Mouse (Mus musculus): ENCODE results near the gene Kcnk13. TPM values are rescaled to one million over a fixed set of nuclear protein-coding genes. Genes with fewer than 3 reads are reported as not detected.

Kcnk13 gene
- polyA plus RNA-seq, 1 experiment: not detected

- no peaks in the 10 kb centered on the region for H3K27me3 ChIP-seq (ENCODE audit: control insufficient read depth, insufficient read depth, low read length, poor library complexity, severe bottlenecking)
- no peak overlapping the region for H3K4me3 ChIP-seq (ENCODE audit: low read depth, low read length)
- no peaks in the 10 kb centered on the region; the same call in 1 of the 2 replicates for H3K9me3 ChIP-seq (replicated peaks; ENCODE audit: control insufficient read depth, insufficient read depth, low read length, poor library complexity, severe bottlenecking)
- no peaks in the 10 kb centered on the region for H3K36me3 ChIP-seq (ENCODE audit: control insufficient read depth, insufficient read depth, low read length, poor library complexity, severe bottlenecking)
- H3K4me1 ChIP-seq (ENCODE audit: control insufficient read depth, insufficient read depth, low read length): no peaks in the 10 kb centered on the region
- TF ChIP-seq EP300 (IDR thresholded peaks at IDR 0.05; ENCODE audit: insufficient read depth, low read depth, low read length) (no peak), POLR2A (IDR thresholded peaks at IDR 0.05; ENCODE audit: insufficient read depth, low read length) (no peak), CTCF (IDR thresholded peaks at IDR 0.05; ENCODE audit: low read depth, low read length) (no peak)
- no peak overlapping the region for H3K27ac ChIP-seq (ENCODE audit: insufficient read depth, low read length)
- no peak overlapping the region for H3K9ac ChIP-seq (ENCODE audit: low read depth, poor library complexity, severe bottlenecking)
Measured at GRCm38 (mm10) chr12:100006681-100007080, 42.4 kb downstream of the Kcnk13 start.

GRCm38 (mm10) chr12:100012839-100013238 is 48.5 kb downstream of the Kcnk13 start:
- no peaks in the 10 kb centered on the region for H3K4me1 ChIP-seq (ENCODE audit: control insufficient read depth, insufficient read depth, low read length)
- no peak overlapping the region for H3K27ac ChIP-seq (ENCODE audit: insufficient read depth, low read length)
- H3K9ac ChIP-seq (ENCODE audit: low read depth, poor library complexity, severe bottlenecking): no peak overlapping the region
- no peaks in the 10 kb centered on the region for H3K27me3 ChIP-seq (ENCODE audit: control insufficient read depth, insufficient read depth, low read length, poor library complexity, severe bottlenecking)
- H3K9me3 ChIP-seq (replicated peaks; ENCODE audit: control insufficient read depth, insufficient read depth, low read length, poor library complexity, severe bottlenecking): no peaks in the 10 kb centered on the region; the same call in 1 of the 2 replicates
- TF ChIP-seq POLR2A (IDR thresholded peaks at IDR 0.05; ENCODE audit: insufficient read depth, low read length): no peak
- no peak for TF ChIP-seq CTCF (IDR thresholded peaks at IDR 0.05; ENCODE audit: low read depth, low read length)
- no peak for TF ChIP-seq EP300 (IDR thresholded peaks at IDR 0.05; ENCODE audit: insufficient read depth, low read depth, low read length)
- no peaks in the 10 kb centered on the region for H3K36me3 ChIP-seq (ENCODE audit: control insufficient read depth, insufficient read depth, low read length, poor library complexity, severe bottlenecking)
- no peak overlapping the region for H3K4me3 ChIP-seq (ENCODE audit: low read depth, low read length)

- Histone ChIP-seq H3K9me3 (replicated peaks; ENCODE audit: control insufficient read depth, insufficient read depth, low read length, poor library complexity, severe bottlenecking) (no peaks in the 10 kb centered on the region; the same call in 1 of the 2 replicates), H3K27ac (ENCODE audit: insufficient read depth, low read length) (no peak overlapping the region), H3K36me3 (ENCODE audit: control insufficient read depth, insufficient read depth, low read length, poor library complexity, severe bottlenecking) (no peaks in the 10 kb centered on the region), H3K4me1 (ENCODE audit: control insufficient read depth, insufficient read depth, low read length) (no peaks in the 10 kb centered on the region), H3K27me3 (ENCODE audit: control insufficient read depth, insufficient read depth, low read length, poor library complexity, severe bottlenecking) (no peaks in the 10 kb centered on the region), H3K9ac (ENCODE audit: low read depth, poor library complexity, severe bottlenecking) (no peak overlapping the region), H3K4me3 (ENCODE audit: low read depth, low read length) (no peak overlapping the region)
- TF ChIP-seq EP300 (IDR thresholded peaks at IDR 0.05; ENCODE audit: insufficient read depth, low read depth, low read length) (no peak), CTCF (IDR thresholded peaks at IDR 0.05; ENCODE audit: low read depth, low read length) (no peak), POLR2A (IDR thresholded peaks at IDR 0.05; ENCODE audit: insufficient read depth, low read length) (no peak)
Measured at GRCm38 (mm10) chr12:100015146-100015545, 50.8 kb downstream of the Kcnk13 start.

GRCm38 (mm10) chr12:100017709-100018108 is 53.4 kb downstream of the Kcnk13 start:
- Histone ChIP-seq H3K36me3 (ENCODE audit: control insufficient read depth, insufficient read depth, low read length, poor library complexity, severe bottlenecking) (no peaks in the 10 kb centered on the region), H3K9me3 (replicated peaks; ENCODE audit: control insufficient read depth, insufficient read depth, low read length, poor library complexity, severe bottlenecking) (no peaks in the 10 kb centered on the region), H3K9ac (ENCODE audit: low read depth, poor library complexity, severe bottlenecking) (no peak overlapping the region), H3K4me3 (ENCODE audit: low read depth, low read length) (no peak overlapping the region), H3K27ac (ENCODE audit: insufficient read depth, low read length) (no peak overlapping the region), H3K4me1 (ENCODE audit: control insufficient read depth, insufficient read depth, low read length) (no peaks in the 10 kb centered on the region), H3K27me3 (ENCODE audit: control insufficient read depth, insufficient read depth, low read length, poor library complexity, severe bottlenecking) (no peaks in the 10 kb centered on the region)
- TF ChIP-seq POLR2A (IDR thresholded peaks at IDR 0.05; ENCODE audit: insufficient read depth, low read length): no peak
- no peak for TF ChIP-seq EP300 (IDR thresholded peaks at IDR 0.05; ENCODE audit: insufficient read depth, low read depth, low read length)
- no peak for TF ChIP-seq CTCF (IDR thresholded peaks at IDR 0.05; ENCODE audit: low read depth, low read length)

GRCm38 (mm10) chr12:100022490-100022889 is 58.2 kb downstream of the Kcnk13 start:
- no peaks in the 10 kb centered on the region for H3K4me1 ChIP-seq (ENCODE audit: control insufficient read depth, insufficient read depth, low read length)
- H3K9me3 ChIP-seq (replicated peaks; ENCODE audit: control insufficient read depth, insufficient read depth, low read length, poor library complexity, severe bottlenecking): no peaks in the 10 kb centered on the region
- H3K36me3 ChIP-seq (ENCODE audit: control insufficient read depth, insufficient read depth, low read length, poor library complexity, severe bottlenecking): no peaks in the 10 kb centered on the region
- H3K27me3 ChIP-seq (ENCODE audit: control insufficient read depth, insufficient read depth, low read length, poor library complexity, severe bottlenecking): no peaks in the 10 kb centered on the region
- H3K27ac ChIP-seq (ENCODE audit: insufficient read depth, low read length): no peak overlapping the region
- TF ChIP-seq EP300 (IDR thresholded peaks at IDR 0.05; ENCODE audit: insufficient read depth, low read depth, low read length) (no peak), POLR2A (IDR thresholded peaks at IDR 0.05; ENCODE audit: insufficient read depth, low read length) (no peak), CTCF (IDR thresholded peaks at IDR 0.05; ENCODE audit: low read depth, low read length) (no peak)
- no peak overlapping the region for H3K9ac ChIP-seq (ENCODE audit: low read depth, poor library complexity, severe bottlenecking)
- no peak overlapping the region for H3K4me3 ChIP-seq (ENCODE audit: low read depth, low read length)

- no peak overlapping the region for H3K27ac ChIP-seq (ENCODE audit: insufficient read depth, low read length)
- no peaks in the 10 kb centered on the region for H3K27me3 ChIP-seq (ENCODE audit: control insufficient read depth, insufficient read depth, low read length, poor library complexity, severe bottlenecking)
- no peak overlapping the region for H3K4me3 ChIP-seq (ENCODE audit: low read depth, low read length)
- no peaks in the 10 kb centered on the region for H3K36me3 ChIP-seq (ENCODE audit: control insufficient read depth, insufficient read depth, low read length, poor library complexity, severe bottlenecking)
- no peak for TF ChIP-seq CTCF (IDR thresholded peaks at IDR 0.05; ENCODE audit: low read depth, low read length)
- no peak for TF ChIP-seq POLR2A (IDR thresholded peaks at IDR 0.05; ENCODE audit: insufficient read depth, low read length)
- no peak for TF ChIP-seq EP300 (IDR thresholded peaks at IDR 0.05; ENCODE audit: insufficient read depth, low read depth, low read length)
- no peaks in the 10 kb centered on the region for H3K9me3 ChIP-seq (replicated peaks; ENCODE audit: control insufficient read depth, insufficient read depth, low read length, poor library complexity, severe bottlenecking)
- no peaks in the 10 kb centered on the region for H3K4me1 ChIP-seq (ENCODE audit: control insufficient read depth, insufficient read depth, low read length)
- no peak overlapping the region for H3K9ac ChIP-seq (ENCODE audit: low read depth, poor library complexity, severe bottlenecking)
Measured at GRCm38 (mm10) chr12:100023821-100024365, 59.6 kb downstream of the Kcnk13 start.

Measured in ES-Bruce4 (cell line).